Mouse (Mus musculus) cerebellum, postnatal 25 days (tissue): ENCODE results near the gene Sipa1.
A peak's percentile ranks its signal among the peaks of the same experiment; 100 is the strongest.

Source experiments
- DNase-seq, 2 experiments: peaks; one replicate each; pipeline ENCODE4 v3.0.0; 2021; ENCODE audit warnings: mixed read lengths in 2 of 2

Gene Sipa1

DNA sequence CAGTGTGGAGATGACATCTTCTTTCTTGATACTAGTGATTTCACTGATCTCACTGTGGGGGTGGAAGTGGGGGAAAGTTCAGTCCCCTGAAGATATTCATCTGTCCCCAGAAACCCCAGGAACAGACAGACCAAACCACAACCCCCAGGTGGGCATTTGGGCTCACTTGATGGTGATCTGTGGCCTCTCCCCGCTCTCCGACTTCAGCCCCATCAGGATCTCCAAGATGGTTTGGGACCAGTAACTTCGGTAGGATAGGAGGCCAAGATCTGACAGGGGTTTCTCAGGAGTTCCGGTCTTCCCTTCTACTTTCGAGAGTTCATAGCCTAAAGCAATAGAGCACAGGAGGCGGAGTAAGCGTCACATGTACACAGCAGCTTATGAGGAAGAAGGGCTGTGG lies 59.8 kb downstream of the Sipa1 start:
- no peak for DNase-seq

- peak; percentile 86 to 87 for DNase-seq
Measured at GRCm38 (mm10) chr19:5601752-5602541, 61.6 kb downstream of the Sipa1 start, which contains the start of gene Rnaseh2c. Gene Rnaseh2c, plus strand, starts transcription at chr19:5601873.
